Mouse (Mus musculus) gastrocnemius, postnatal 25 days (tissue): ENCODE results near the gene Cep95. TPM values are rescaled to one million over a fixed set of nuclear protein-coding genes. Genes with fewer than 3 reads are reported as not detected.
"Not testable (repeated sequence)": the region's sequence is repeated elsewhere in the genome, so short reads cannot be mapped to it uniquely, and the experiment has no call there.

ENCODE experiments used
- DNase-seq: peaks from one replicate; pipeline ENCODE4 v3.0.0; 2022
- long read RNA-seq, 2 experiments: library from polyadenylated mRNA; stranded (forward); transcript quantifications; one replicate each; pipeline ENCODE4 v2.0.0; 2021
- total RNA-seq, 2 experiments: library from RNA; stranded (reverse); gene quantifications; 1 replicate in 1 of 2; 2 replicates in 1 of 2; pipeline ENCODE4 v1.2.3; 2021

Gene Cep95
- 1 to 10 TPM; 4.1 to 4.8 TPM for total RNA-seq
- long read RNA-seq, experiment 1, partial matches to known transcripts: 0 of 17 reads
- long read RNA-seq, experiment 1, other reads (novel, unspliced or antisense): 16 of 17 reads
- long read RNA-seq, experiment 2, partial matches to known transcripts: 1 of 14 reads
- long read RNA-seq, experiment 2, other reads (novel, unspliced or antisense): 13 of 14 reads

GRCm38 (mm10) chr11:106788775-106789459 is at the start of gene Cep95, which contains the start of gene Ddx5:
TSS of gene Cep95 (plus strand) at chr11:106789252.
TSS of gene Ddx5 (minus strand) at chr11:106789185.
- DNase-seq: peak; percentile 97

GRCm38 (mm10) chr11:106740724-106741123 is 48.3 kb upstream of the Cep95 start:
- DNase-seq: not testable (repeated sequence)

- DNase-seq: no peak
Observed at GRCm38 (mm10) chr11:106741232-106741631, 47.8 kb upstream of the Cep95 start.

GRCm38 (mm10) chr11:106741826-106742225 is 47.2 kb upstream of the Cep95 start:
- DNase-seq: no peak

- DNase-seq: no peak
Observed at GRCm38 (mm10) chr11:106742388-106742841, 46.6 kb upstream of the Cep95 start.

- no peak for DNase-seq
Observed at GRCm38 (mm10) chr11:106744949-106745348, 44.1 kb upstream of the Cep95 start.

GRCm38 (mm10) chr11:106749557-106750120 is 39.4 kb upstream of the Cep95 start:
- not testable (repeated sequence) for DNase-seq

- no peak for DNase-seq
Observed at GRCm38 (mm10) chr11:106750121-106750751, 38.8 kb upstream of the Cep95 start, which contains the start of gene Pecam1. TSS of gene Pecam1 (minus strand) at chr11:106750628.

GRCm38 (mm10) chr11:106751039-106752018 is 37.7 kb upstream of the Cep95 start, which contains the start of gene Milr1:
TSS of gene Milr1 (plus strand) at chr11:106751226.
- no peak for DNase-seq

GRCm38 (mm10) chr11:106752103-106752502 is 36.9 kb upstream of the Cep95 start:
- DNase-seq: peak; percentile 20

GRCm38 (mm10) chr11:106753314-106753713 is 35.7 kb upstream of the Cep95 start:
- DNase-seq: no peak

- no peak for DNase-seq
Observed at GRCm38 (mm10) chr11:106755583-106755982, 33.5 kb upstream of the Cep95 start.

- no peak for DNase-seq
Observed at GRCm38 (mm10) chr11:106759028-106759427, 30.0 kb upstream of the Cep95 start.

- DNase-seq: no peak
Observed at GRCm38 (mm10) chr11:106760511-106760910, 28.5 kb upstream of the Cep95 start.

GRCm38 (mm10) chr11:106762139-106762799 is 26.8 kb upstream of the Cep95 start:
- DNase-seq: peak; percentile 20

GRCm38 (mm10) chr11:106762800-106763185 is 26.3 kb upstream of the Cep95 start:
- DNase-seq: no peak

- no peak for DNase-seq
Observed at GRCm38 (mm10) chr11:106766611-106767162, 22.4 kb upstream of the Cep95 start.

GRCm38 (mm10) chr11:106767516-106767915 is 21.5 kb upstream of the Cep95 start:
- DNase-seq: no peak

GRCm38 (mm10) chr11:106770195-106770974 is 18.7 kb upstream of the Cep95 start:
- no peak for DNase-seq

- DNase-seq: no peak
Observed at GRCm38 (mm10) chr11:106773061-106773460, 16.0 kb upstream of the Cep95 start.
